34 mouse cellular contexts compared by ENCODE assay signal in the genomic region with DNA sequence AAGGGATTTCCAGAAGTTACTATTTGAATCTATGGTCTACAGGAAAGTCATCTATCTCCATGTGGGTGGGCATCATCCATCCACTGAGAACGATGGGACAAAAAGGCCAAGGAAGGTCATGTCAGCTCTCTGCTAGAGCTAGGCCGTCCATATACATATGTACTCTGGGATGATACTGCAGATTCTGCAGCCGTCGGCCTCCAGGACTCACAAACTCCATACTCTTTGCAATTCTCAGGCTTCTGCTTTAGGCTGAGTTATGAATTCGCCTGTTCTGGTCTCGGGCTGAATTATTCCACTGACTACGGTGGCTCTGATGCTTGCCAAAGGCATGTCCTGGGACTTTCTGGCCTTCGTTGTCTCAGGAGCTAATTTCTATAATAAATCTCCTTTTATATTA. TPM values are rescaled to one million over a fixed set of nuclear protein-coding genes. Genes with fewer than 3 reads are reported as not detected.
"Had no signal": no experiment of that assay in that cellular context is flagged by ENCODE, and none has a peak within 500 bp of the region (broad histone marks: within the 10 kb centered on the region; RNA-seq: fewer than 3 reads in every experiment).

No protein-coding gene starts in this region.

- H3K4me3 ChIP-seq: embryonic facial prominence, embryonic 10.5 days; embryonic facial prominence, embryonic 12.5 days; embryonic facial prominence, embryonic 13.5 days; embryonic facial prominence, embryonic 15.5 days; erythroblast, embryonic 14.5 days; forebrain, embryonic 10.5 days; forebrain, embryonic 12.5 days; forebrain, embryonic 13.5 days; forebrain, embryonic 15.5 days; gastrocnemius, adult 2 months had no signal

- H3K27ac ChIP-seq: embryonic facial prominence, embryonic 10.5 days; embryonic facial prominence, embryonic 12.5 days; embryonic facial prominence, embryonic 13.5 days; embryonic facial prominence, embryonic 15.5 days; forebrain, embryonic 10.5 days; forebrain, embryonic 12.5 days; forebrain, embryonic 13.5 days; forebrain, embryonic 15.5 days; gastrocnemius, adult 2 months had no signal

- H3K9ac ChIP-seq: embryonic facial prominence, embryonic 12.5 days; embryonic facial prominence, embryonic 13.5 days; embryonic facial prominence, embryonic 15.5 days; forebrain, embryonic 12.5 days; forebrain, embryonic 13.5 days; forebrain, embryonic 15.5 days; forebrain, postnatal 0 days had no signal

- H3K4me2 ChIP-seq: embryonic facial prominence, embryonic 12.5 days; embryonic facial prominence, embryonic 13.5 days; embryonic facial prominence, embryonic 15.5 days; forebrain, embryonic 12.5 days; forebrain, embryonic 13.5 days; forebrain, embryonic 15.5 days had no signal

- H3K4me1 ChIP-seq: embryonic facial prominence, embryonic 10.5 days; embryonic facial prominence, embryonic 12.5 days; embryonic facial prominence, embryonic 13.5 days; embryonic facial prominence, embryonic 15.5 days; forebrain, embryonic 10.5 days; forebrain, embryonic 12.5 days; forebrain, embryonic 13.5 days; forebrain, embryonic 15.5 days had no signal

- DNase-seq: cerebellum, adult 18-20 months; cerebellum, adult 2 months; cerebellum, adult 9-10 months; cerebellum, adult 9-11 months; cerebellum, postnatal 10 days; cerebellum, postnatal 14 days; cerebellum, postnatal 25 days; cerebellum, postnatal 36 days; embryo, embryonic 11 days; forebrain, postnatal 0 days; gastrocnemius, adult 2 months; gastrocnemius, postnatal 10 days; gastrocnemius, postnatal 14 days; gastrocnemius, postnatal 25 days; gastrocnemius, postnatal 36 days; heart, adult 11 months; heart, adult 18-20 months had no signal

- H3K27me3 ChIP-seq: embryonic facial prominence, embryonic 12.5 days; embryonic facial prominence, embryonic 13.5 days; embryonic facial prominence, embryonic 15.5 days; forebrain, embryonic 12.5 days; forebrain, embryonic 13.5 days; forebrain, embryonic 15.5 days had no signal

- ATAC-seq: forebrain, embryonic 13.5 days; forebrain, embryonic 14.5 days; forebrain, embryonic 15.5 days; forebrain, embryonic 16.5 days; forebrain, postnatal 0 days had no signal

- H3K9me3 ChIP-seq: embryonic facial prominence, embryonic 10.5 days; embryonic facial prominence, embryonic 12.5 days; embryonic facial prominence, embryonic 13.5 days; embryonic facial prominence, embryonic 15.5 days; forebrain, embryonic 10.5 days; forebrain, embryonic 12.5 days; forebrain, embryonic 13.5 days; forebrain, embryonic 15.5 days had no signal

- H3K36me3 ChIP-seq: embryonic facial prominence, embryonic 10.5 days; embryonic facial prominence, embryonic 12.5 days; embryonic facial prominence, embryonic 13.5 days; embryonic facial prominence, embryonic 15.5 days; forebrain, embryonic 10.5 days; forebrain, embryonic 12.5 days; forebrain, embryonic 15.5 days had no signal

RNA-seq across cellular contexts. Expression of a gene that starts 58.1 kb away (rescaled TPM):
- polyA plus RNA-seq: cerebellum, adult 2 months; cortical plate, adult 2 months; embryonic facial prominence, embryonic 10.5 days; embryonic facial prominence, embryonic 11.5 days; embryonic facial prominence, embryonic 12.5 days; embryonic facial prominence, embryonic 13.5 days; embryonic facial prominence, embryonic 14.5 days; embryonic facial prominence, embryonic 15.5 days; erythroblast, embryonic 14.5 days; forebrain, embryonic 10.5 days; forebrain, embryonic 11.5 days; forebrain, embryonic 12.5 days; forebrain, embryonic 13.5 days; forebrain, embryonic 14.5 days; forebrain, embryonic 15.5 days; forebrain, embryonic 16.5 days; forebrain, postnatal 0 days; frontal cortex, adult 2 months; gonadal fat pad, adult 2 months had no signal
